Mouse (Mus musculus) heart, adult 2 months (tissue): ENCODE data around the gene Syt12. TPM values are rescaled to one million over a fixed set of nuclear protein-coding genes. Genes with fewer than 3 reads are reported as not detected.

Source experiments
- DNase-seq, 2 experiments: peaks; one replicate each; pipeline ENCODE4 v3.0.0; 2021
- H3K27ac ChIP-seq: fragments of 200-600 bp; 2 replicates; pipeline ENCODE4 v1.8.1; 2022
- H3K27me3 ChIP-seq: fragments of 200-500 bp; 2 replicates; pipeline ENCODE4 v1.6.1; 2012; ENCODE audit warnings: mild to moderate bottlenecking, low read length, inconsistent platforms, mixed read lengths; ENCODE audit not compliant: control insufficient read depth, insufficient read depth
- H3K36me3 ChIP-seq: fragments of 200-500 bp; 2 replicates; pipeline ENCODE4 v1.6.1; 2012; ENCODE audit warnings: low read length, inconsistent platforms; ENCODE audit not compliant: control insufficient read depth, insufficient read depth
- H3K4me1 ChIP-seq: fragments of 200-500 bp; 2 replicates; pipeline ENCODE4 v1.6.1; 2011; ENCODE audit warnings: low read length; ENCODE audit not compliant: control insufficient read depth, insufficient read depth
- H3K4me3 ChIP-seq: fragments of 200-600 bp; 2 replicates; pipeline ENCODE4 v1.8.1; 2022
- H3K79me2 ChIP-seq: fragments of 200-500 bp; replicated peaks from 2 replicates; pipeline ENCODE4 v1.6.1; 2012; ENCODE audit warnings: mild to moderate bottlenecking, inconsistent platforms, low read length, moderate library complexity, mixed read lengths; ENCODE audit not compliant: control insufficient read depth, insufficient read depth
- H3K9ac ChIP-seq: fragments of 200-500 bp; 2 replicates; pipeline ENCODE4 v1.6.1; 2012; ENCODE audit warnings: low read depth, mild to moderate bottlenecking, control low read depth, inconsistent platforms, low read length, mixed read lengths
- CTCF ChIP-seq: fragments of 200-600 bp; IDR thresholded peaks from 2 replicates; pipeline ENCODE4 v1.8.1; 2022; ENCODE audit warnings: antibody characterized with exemption, mild to moderate bottlenecking, moderate library complexity
- EP300 ChIP-seq: fragments of 200-500 bp; IDR thresholded peaks from 2 replicates; pipeline ENCODE4 v1.6.1; 2011; ENCODE audit warnings: low read depth, low read length, control low read depth; ENCODE audit not compliant: insufficient read depth
- POLR2A ChIP-seq: fragments of 200-500 bp; IDR thresholded peaks from 2 replicates; pipeline ENCODE4 v1.6.1; 2011; ENCODE audit warnings: mild to moderate bottlenecking, low read depth, low read length, control low read depth; ENCODE audit not compliant: insufficient read depth
- WGBS: fragments of 180-500 bp; shearing (Covaris S2); methylation state at CpG from one replicate; pipeline ENCODE4 v1.1.7; 2018; 5-methylcytosine and 5-hydroxymethylcytosine counted together
- intact Hi-C: fragments of 180-260 bp; cut with DNase I; formaldehyde crosslinking; loops from one replicate; pipeline ENCODE4 v1.15.1; 2025
- polyA plus RNA-seq: library from polyadenylated mRNA; depleted of rRNA; stranded (reverse); fragments of >200 nt; gene quantifications from 2 replicates; pipeline ENCODE4 v1.2.3, GENCODE M21; 2012
- total RNA-seq, 2 experiments: library from RNA; stranded (reverse); gene quantifications; 2 replicates each; pipeline ENCODE4 v1.2.3; 2021

Syt12 gene
- total and polyA plus RNA-seq, 3 experiments = 3.2 to 13.2 (median 6.9) TPM

DNA sequence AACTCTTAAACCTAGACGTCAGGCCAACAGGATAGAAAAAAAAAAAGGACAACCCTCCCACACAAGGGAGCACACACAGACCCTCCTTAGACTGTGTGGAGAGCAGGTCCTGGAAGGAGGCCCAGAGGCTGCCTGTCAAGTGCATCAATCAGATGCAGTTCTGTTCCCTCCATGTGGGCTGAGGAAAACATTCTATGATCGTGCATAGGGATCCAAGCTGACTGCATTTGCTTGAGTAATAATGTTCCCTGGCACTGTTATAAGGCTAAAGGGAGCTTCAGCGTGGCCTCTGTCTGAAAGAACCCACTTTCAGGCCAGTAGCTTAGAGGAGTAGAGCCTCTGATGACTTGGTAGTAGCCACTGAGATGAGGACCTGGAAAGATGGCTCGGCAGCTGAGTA is 24.7 kb downstream of the Syt12 start:
- H3K9ac ChIP-seq = no peak overlapping the region
- intact Hi-C loops = no loop called here
- H3K79me2 ChIP-seq = no peaks in the 10 kb centered on the region
- 57% methylated on average over 4 of the region's 4 CpGs for WGBS
- no peak overlapping the region for H3K27ac ChIP-seq
- H3K4me3 ChIP-seq = no peak overlapping the region
- H3K27me3 ChIP-seq = no peaks in the 10 kb centered on the region; the same call in 1 of the 2 replicates
- TF ChIP-seq POLR2A = no peak
- no peak for TF ChIP-seq CTCF
- no peak for TF ChIP-seq EP300
- H3K4me1 ChIP-seq = no peaks in the 10 kb centered on the region
- no peak for DNase-seq
- H3K36me3 ChIP-seq = no peaks in the 10 kb centered on the region

DNA sequence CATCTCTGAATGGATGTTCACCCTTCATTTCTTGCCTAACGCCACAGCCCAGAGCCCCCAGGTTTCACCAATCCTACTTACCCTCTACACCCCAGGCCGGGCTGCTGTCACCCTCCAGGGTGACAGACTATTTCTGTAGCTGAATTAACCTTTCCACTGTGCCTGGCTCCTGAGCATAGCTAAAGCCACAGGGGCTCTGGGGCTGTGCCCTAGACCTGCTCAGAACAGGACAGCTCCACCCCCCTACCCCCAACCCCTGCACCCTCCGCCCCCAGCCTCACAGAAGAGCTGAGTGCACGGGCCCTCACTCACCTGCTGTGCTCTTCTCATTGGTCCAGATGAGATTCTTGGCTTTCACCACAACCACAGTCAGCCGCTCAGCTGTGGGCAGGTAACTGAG is 25.3 kb downstream of the Syt12 start:
- DNase-seq = no peak
- Histone ChIP-seq H3K4me3 (no peak overlapping the region), H3K27ac (no peak overlapping the region), H3K27me3 (no peaks in the 10 kb centered on the region; the same call in 1 of the 2 replicates), H3K9ac (no peak overlapping the region), H3K79me2 (no peaks in the 10 kb centered on the region), H3K36me3 (no peaks in the 10 kb centered on the region), H3K4me1 (no peaks in the 10 kb centered on the region)
- 75% methylated on average over 5 of the region's 5 CpGs for WGBS
- no peak for TF ChIP-seq EP300
- TF ChIP-seq POLR2A = no peak
- TF ChIP-seq CTCF = no peak
- intact Hi-C loops = no loop called here

DNA sequence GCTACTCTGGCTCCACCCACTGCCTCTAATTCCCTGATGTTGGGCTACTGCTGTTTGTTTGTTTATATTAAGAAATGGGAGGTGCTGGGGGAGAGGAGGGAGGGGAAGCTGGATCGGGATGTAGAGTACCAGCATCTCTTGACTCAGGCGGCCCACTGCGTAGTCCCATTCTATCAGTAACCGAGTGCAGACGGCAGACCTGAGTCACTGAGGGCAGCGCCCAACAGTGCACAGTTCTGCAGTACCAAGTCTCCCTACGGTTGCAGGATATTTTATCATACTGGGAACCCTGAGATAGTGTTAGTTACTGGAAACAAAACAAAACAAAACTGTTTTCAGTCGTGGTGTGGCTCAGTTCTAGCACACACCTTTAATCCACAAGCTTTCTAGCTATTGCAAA is 26.1 kb downstream of the Syt12 start:
- Histone ChIP-seq H3K4me3 (no peak overlapping the region), H3K27ac (no peak overlapping the region), H3K27me3 (no peaks in the 10 kb centered on the region), H3K36me3 (no peaks in the 10 kb centered on the region), H3K4me1 (no peaks in the 10 kb centered on the region), H3K9ac (no peak overlapping the region), H3K79me2 (no peaks in the 10 kb centered on the region)
- intact Hi-C loops = no loop called here
- WGBS = 51% methylated on average over 8 of the region's 8 CpGs
- DNase-seq = no peak
- TF ChIP-seq EP300 (no peak), POLR2A (no peak), CTCF (no peak)

DNA sequence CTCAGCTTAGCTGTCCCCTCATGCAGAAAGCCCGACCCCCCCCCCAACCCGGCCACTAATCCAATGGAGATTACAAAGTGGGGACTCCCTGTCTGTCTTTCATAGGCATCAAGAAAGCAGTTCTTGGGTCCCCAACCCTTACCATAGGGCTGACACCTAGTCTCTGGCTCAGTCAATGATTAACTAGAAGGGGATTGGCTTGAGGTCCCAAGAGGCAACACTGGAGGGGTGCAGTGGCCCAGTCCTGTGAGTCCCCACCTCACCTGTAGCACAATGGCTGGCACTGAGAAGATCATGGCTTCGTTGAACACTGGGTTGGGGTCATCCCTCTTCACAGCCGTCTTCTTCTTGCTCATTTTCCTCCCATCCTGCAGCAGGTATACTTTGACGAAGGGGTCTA is 26.6 kb downstream of the Syt12 start:
- no peak for DNase-seq
- no peak overlapping the region for H3K9ac ChIP-seq
- intact Hi-C loops = no loop called here
- H3K27ac ChIP-seq = no peak overlapping the region
- 85% methylated on average over 5 of the region's 5 CpGs for WGBS
- H3K4me3 ChIP-seq = no peak overlapping the region
- no peaks in the 10 kb centered on the region for H3K27me3 ChIP-seq
- TF ChIP-seq EP300 = no peak
- TF ChIP-seq POLR2A = no peak
- TF ChIP-seq CTCF = no peak
- H3K36me3 ChIP-seq = no peaks in the 10 kb centered on the region
- no peaks in the 10 kb centered on the region for H3K79me2 ChIP-seq
- no peaks in the 10 kb centered on the region for H3K4me1 ChIP-seq

DNA sequence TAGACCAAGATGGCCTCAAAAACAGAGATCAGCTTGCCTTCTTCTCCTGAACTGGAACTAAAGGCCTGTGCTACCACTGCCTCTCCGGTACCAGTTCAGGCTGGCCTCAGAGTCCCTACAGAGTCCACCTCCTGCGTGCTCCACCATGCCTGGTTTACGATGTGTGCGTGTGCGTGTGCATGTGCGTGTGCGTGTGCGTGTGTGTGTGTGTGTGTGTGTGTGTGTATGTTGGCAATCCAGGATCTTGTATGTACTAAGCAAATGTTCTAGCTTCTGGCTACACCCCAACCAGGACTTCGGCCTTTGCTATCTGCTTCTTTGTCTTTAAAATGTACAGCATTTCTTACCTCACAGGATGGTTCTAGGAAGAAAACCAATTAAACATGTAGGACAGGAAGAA is 28.0 kb downstream of the Syt12 start:
- Histone ChIP-seq H3K79me2 (no peaks in the 10 kb centered on the region), H3K4me3 (no peak overlapping the region), H3K27me3 (no peaks in the 10 kb centered on the region), H3K27ac (no peak overlapping the region), H3K36me3 (no peaks in the 10 kb centered on the region), H3K4me1 (no peaks in the 10 kb centered on the region), H3K9ac (no peak overlapping the region)
- intact Hi-C loops = no loop called here
- WGBS = 97% methylated on average over 9 of the region's 9 CpGs
- TF ChIP-seq CTCF = no peak
- no peak for DNase-seq

DNA sequence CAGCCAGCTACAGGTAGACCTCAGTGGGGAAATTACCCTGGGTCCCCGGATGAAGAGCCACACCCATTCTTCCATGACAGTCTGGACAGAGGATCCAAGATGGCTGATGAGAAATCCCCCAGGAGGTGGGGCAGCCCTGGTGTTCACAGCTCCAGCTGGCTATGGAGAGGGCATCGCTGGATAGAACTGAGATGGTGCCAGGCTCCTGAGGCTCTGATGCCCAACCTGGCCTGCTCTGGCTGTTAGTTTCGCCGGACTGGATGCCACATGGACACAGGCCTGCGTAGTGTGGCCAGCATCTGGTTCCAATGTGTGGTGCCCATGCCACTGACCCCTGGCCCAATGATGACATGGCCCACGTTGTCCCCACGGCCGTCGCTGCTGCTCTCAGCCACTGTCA is 29.8 kb downstream of the Syt12 start:
- Histone ChIP-seq H3K4me1 (no peaks in the 10 kb centered on the region), H3K9ac (no peak overlapping the region), H3K27ac (no peak overlapping the region), H3K4me3 (no peak overlapping the region), H3K36me3 (no peaks in the 10 kb centered on the region), H3K79me2 (no peaks in the 10 kb centered on the region), H3K27me3 (no peaks in the 10 kb centered on the region)
- intact Hi-C loops = no loop called here
- WGBS = 89% methylated on average over 9 of the region's 9 CpGs
- TF ChIP-seq CTCF (no peak), EP300 (no peak), POLR2A (no peak)
- no peak for DNase-seq
